Mouse (Mus musculus): ENCODE data around the gene Smim24.

DNA sequence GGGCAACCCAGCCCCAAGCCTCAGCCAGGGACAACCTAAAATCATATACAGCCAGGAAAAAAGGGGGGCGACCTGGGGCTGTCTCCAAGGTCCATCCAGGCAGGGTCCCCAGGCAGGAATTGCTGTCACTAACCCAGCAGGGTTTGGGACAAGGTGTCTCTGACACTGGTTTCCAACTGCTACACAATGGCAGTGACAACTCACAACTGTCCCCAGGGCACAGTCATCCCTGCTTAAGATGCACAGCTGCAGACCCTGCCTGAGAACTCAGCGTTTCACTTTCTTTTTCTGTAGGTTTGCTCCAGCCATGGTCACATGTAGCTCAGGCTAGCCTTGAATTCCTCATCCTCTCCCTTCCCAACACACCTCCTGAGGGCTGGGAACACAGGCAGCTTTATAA, 36.2 kb downstream of the Smim24 start:
- TF ChIP-seq CTCF (IDR thresholded peaks at IDR 0.05; ENCODE audit: borderline replicate concordance, control insufficient read depth, extremely low read depth, insufficient read depth, low read length, poor library complexity): no peak
- no peak for TF ChIP-seq POLR2A (IDR thresholded peaks at IDR 0.05; ENCODE audit: control insufficient read depth, extremely low read depth, insufficient read depth, low read length, poor library complexity)

Data from thymus, adult 2 months (tissue).